Mouse (Mus musculus) ES-Bruce4 (cell line): ENCODE measurements around the gene Scube1.

ENCODE experiments used
- EP300 ChIP-seq: IDR thresholded peaks from 2 replicates; pipeline ENCODE4 v1.6.1; 2011; ENCODE audit warnings: low read depth, low read length; ENCODE audit not compliant: insufficient read depth
- POLR2A ChIP-seq: IDR thresholded peaks from one replicate; pipeline ENCODE4 v1.8.1; 2011; ENCODE audit warnings: low read length; ENCODE audit not compliant: insufficient read depth

GRCm38 (mm10) chr15:83677098-83677497, 47.7 kb downstream of the Scube1 start:
- TF ChIP-seq EP300: no peak
- TF ChIP-seq POLR2A: no peak
